Mouse (Mus musculus) midbrain, postnatal 0 days (tissue): ENCODE measurements around the gene Tubgcp2. TPM values are rescaled to one million over a fixed set of nuclear protein-coding genes. Genes with fewer than 3 reads are reported as not detected.
A peak's percentile ranks its signal among the peaks of the same experiment; 100 is the strongest.

Experiments
- ATAC-seq: fragments of 200-750 bp; cut with Nextera tagmentation; 2 replicates; pipeline ENCODE4 v1.8.0; 2017; ENCODE audit warnings: moderate number of reproducible peaks, mild to moderate bottlenecking, moderate TSS enrichment, moderate library complexity; ENCODE audit not compliant: low FRiP score
- DNase-seq: peaks from one replicate; pipeline ENCODE4 v3.0.0-alpha.2; 2015; ENCODE audit warnings: low spot score
- H3K27ac ChIP-seq: fragments of 300-500 bp; sonication (generic); 2 replicates; pipeline ENCODE4 v1.5.1; 2014; ENCODE audit warnings: low read depth, mild to moderate bottlenecking, low read length, mixed read lengths
- H3K27me3 ChIP-seq: fragments of 300-500 bp; sonication (generic); 2 replicates; pipeline ENCODE4 v1.6.1; 2014; ENCODE audit warnings: low read length, control low read depth, mixed read lengths; ENCODE audit not compliant: insufficient read depth
- H3K36me3 ChIP-seq: fragments of 300-500 bp; sonication (generic); 2 replicates; pipeline ENCODE4 v1.6.1; 2014; ENCODE audit warnings: low read length, control low read depth, mixed read lengths; ENCODE audit not compliant: insufficient read depth
- H3K4me1 ChIP-seq: fragments of 300-500 bp; sonication (generic); 2 replicates; pipeline ENCODE4 v1.6.1; 2014; ENCODE audit warnings: mild to moderate bottlenecking, control low read depth, antibody characterized with exemption, low read length, mixed read lengths; ENCODE audit not compliant: insufficient read depth
- H3K4me2 ChIP-seq: fragments of 300-500 bp; sonication (generic); 2 replicates; pipeline ENCODE4 v1.6.1; 2014; ENCODE audit warnings: low read depth, mild to moderate bottlenecking, low read length, mixed read lengths; ENCODE audit not compliant: poor library complexity, severe bottlenecking
- H3K4me3 ChIP-seq: fragments of 300-500 bp; sonication (generic); 2 replicates; pipeline ENCODE4 v1.5.1; 2014; ENCODE audit warnings: low read depth, mild to moderate bottlenecking, low read length, moderate library complexity
- H3K9ac ChIP-seq: fragments of 300-500 bp; sonication (generic); replicated peaks from 2 replicates; pipeline ENCODE4 v1.6.1; 2014; ENCODE audit warnings: mild to moderate bottlenecking, low read length, moderate library complexity, mixed read lengths; ENCODE audit not compliant: poor library complexity, severe bottlenecking
- H3K9me3 ChIP-seq: fragments of 300-500 bp; sonication (generic); 2 replicates; pipeline ENCODE4 v1.6.1; 2016; ENCODE audit warnings: low read length, control low read depth
- CTCF ChIP-seq: IDR thresholded peaks from 2 replicates; pipeline ENCODE4 v1.5.1; 2016; ENCODE audit warnings: antibody characterized with exemption, mild to moderate bottlenecking
- WGBS: fragments of 180-500 bp; shearing (Covaris S2); extraction: QIAGEN DNeasy Blood & Tissue Kit; methylation state at CpG from one replicate; pipeline ENCODE4 v1.1.7; 2014; 5-methylcytosine and 5-hydroxymethylcytosine counted together
- polyA plus RNA-seq: library from polyadenylated mRNA; unstranded; fragments of >200 nt; fragmentation: Nextera tagmentation; extraction: Ambion mirVana; gene quantifications from 2 replicates; pipeline ENCODE4 v1.2.1, GENCODE M21; 2015
- total RNA-seq: library from RNA; depleted of rRNA; stranded (reverse); fragments of >200 nt; gene quantifications from 2 replicates; pipeline ENCODE4 v1.2.3, GENCODE M21; 2014

Tubgcp2 gene
- total and polyA plus RNA-seq, 2 experiments from 2014 or later = 61.6 to 66.9 TPM

DNA sequence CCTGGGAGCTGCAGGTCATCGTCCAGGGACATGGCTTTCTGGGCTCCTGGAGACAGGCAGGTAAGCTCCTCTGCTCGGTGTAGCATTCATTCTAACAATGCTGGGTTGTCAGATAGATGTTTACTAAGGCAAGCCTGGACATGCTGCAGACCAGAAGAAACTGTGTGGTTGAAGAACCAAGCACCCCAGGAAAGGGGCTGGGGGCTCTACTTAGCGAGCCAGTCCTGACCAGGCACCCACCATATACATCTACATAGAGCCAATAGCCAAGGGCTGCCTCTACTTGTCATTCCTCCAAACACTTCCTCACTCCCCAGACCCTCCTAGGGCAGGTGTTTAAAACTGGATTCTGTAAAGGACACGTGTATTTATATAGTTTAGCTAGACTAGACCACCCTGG lies 42.3 kb downstream of the Tubgcp2 start:
- no peak overlapping the region for H3K27ac ChIP-seq
- H3K4me1 ChIP-seq = no peaks in the 10 kb centered on the region
- WGBS = 85% methylated on average over 4 of the region's 4 CpGs
- no peak overlapping the region for H3K4me2 ChIP-seq
- no peak overlapping the region for H3K9ac ChIP-seq
- ATAC-seq (no peak), DNase-seq (no peak)
- no peaks in the 10 kb centered on the region for H3K9me3 ChIP-seq
- no peaks in the 10 kb centered on the region for H3K27me3 ChIP-seq
- peaks cover 29% of the 10 kb centered on the region for H3K36me3 ChIP-seq
- H3K4me3 ChIP-seq = no peak overlapping the region
- TF ChIP-seq CTCF = no peak

DNA sequence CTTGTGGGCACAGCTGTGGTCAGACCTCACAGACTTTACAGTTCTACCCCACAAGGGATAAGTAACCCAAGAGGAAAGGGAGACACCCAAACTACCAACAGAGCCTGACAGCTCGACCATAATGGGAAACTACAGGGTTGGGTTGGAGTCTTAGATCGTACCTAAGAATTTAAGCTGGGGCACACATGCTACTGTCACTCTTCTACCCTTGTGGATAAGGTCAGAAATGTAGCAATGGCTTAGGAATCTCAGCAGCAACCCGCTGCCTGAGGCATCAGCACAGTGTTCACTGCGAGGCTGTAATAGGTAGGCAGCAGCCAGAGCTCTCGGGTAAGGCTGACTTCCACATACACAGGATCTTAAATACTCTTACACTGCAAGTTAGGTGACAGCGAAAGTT lies 42.9 kb downstream of the Tubgcp2 start:
- no peak for ATAC-seq
- no peak overlapping the region for H3K27ac ChIP-seq
- no peaks in the 10 kb centered on the region for H3K27me3 ChIP-seq
- H3K4me3 ChIP-seq = no peak overlapping the region
- no peaks in the 10 kb centered on the region for H3K9me3 ChIP-seq
- TF ChIP-seq CTCF = no peak
- no peak for DNase-seq
- peaks cover 24% of the 10 kb centered on the region for H3K36me3 ChIP-seq
- H3K4me2 ChIP-seq = no peak overlapping the region
- 87% methylated on average over 6 of the region's 6 CpGs for WGBS
- H3K4me1 ChIP-seq = no peaks in the 10 kb centered on the region
- H3K9ac ChIP-seq = no peak overlapping the region

DNA sequence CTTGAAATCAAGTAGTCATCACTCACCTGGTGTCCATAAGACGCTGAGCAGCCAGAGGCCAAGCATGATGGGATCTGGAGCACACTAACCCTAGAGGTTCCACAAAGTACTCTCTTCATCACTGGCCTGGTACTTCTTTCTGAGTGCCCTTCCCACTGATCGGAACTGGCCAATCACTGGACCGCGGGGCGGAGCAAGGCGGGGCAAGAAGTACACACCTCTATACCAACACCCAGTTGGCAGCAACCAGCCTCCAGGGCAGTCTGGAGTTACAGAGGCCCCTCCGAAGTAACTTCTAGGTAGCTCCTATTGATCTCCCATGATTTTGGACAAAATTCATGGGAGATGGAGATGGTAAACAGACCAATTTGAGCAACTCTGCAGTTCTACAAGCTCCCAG lies 44.1 kb downstream of the Tubgcp2 start, which contains the start of gene Adam8:
TSS of gene Adam8 (minus strand) at position 157 of the 400 bp plus-strand sequence.
- Histone ChIP-seq H3K4me2 (no peak within 1 kb of the TSS), H3K9ac (no peak within 1 kb of the TSS), H3K27ac (no peak within 1 kb of the TSS), H3K9me3 (no peaks in the 10 kb centered on the region), H3K4me3 (no peak within 1 kb of the TSS), H3K36me3 (peaks cover 13% of the 10 kb centered on the region), H3K4me1 (no peaks in the 10 kb centered on the region), H3K27me3 (no peaks in the 10 kb centered on the region)
- no peak for TF ChIP-seq CTCF
- no peak for DNase-seq
- 35% methylated on average over 7 of the region's 7 CpGs for WGBS
- ATAC-seq = 0 out of 2 replicates have a peak, but pooled peaks have one; percentile 13

DNA sequence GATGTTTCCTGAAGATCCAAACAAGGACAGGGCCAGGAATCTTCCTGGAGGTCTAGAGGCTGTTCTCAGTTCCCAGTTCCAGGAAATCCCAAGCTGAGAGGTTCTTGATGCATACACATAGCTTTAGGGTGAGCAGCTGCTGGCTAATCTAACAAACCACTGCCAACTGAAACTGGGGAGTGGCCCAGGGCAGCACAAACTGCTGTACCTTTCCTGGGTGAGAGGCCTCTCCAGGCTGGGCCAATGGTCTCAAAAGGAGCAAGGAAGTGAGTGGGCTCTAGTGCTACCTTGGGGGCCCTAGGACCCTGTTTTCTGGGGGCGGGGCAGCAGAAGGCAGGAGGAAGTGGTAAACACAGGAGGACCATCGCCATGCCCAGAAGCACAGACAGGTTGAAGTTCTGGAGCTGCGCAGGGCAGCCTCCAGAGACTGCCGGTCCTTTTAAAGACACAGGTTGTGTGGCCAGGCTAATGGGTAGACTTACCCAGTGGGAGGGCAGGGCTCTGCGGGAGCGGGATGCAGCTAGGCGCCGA lies 45.5 kb downstream of the Tubgcp2 start:
- Histone ChIP-seq H3K4me3 (no peak overlapping the region), H3K4me2 (no peak overlapping the region), H3K27me3 (no peaks in the 10 kb centered on the region), H3K36me3 (peaks cover 4% of the 10 kb centered on the region; the same call in 1 of the 2 replicates), H3K4me1 (no peaks in the 10 kb centered on the region), H3K9me3 (no peaks in the 10 kb centered on the region), H3K27ac (no peak overlapping the region), H3K9ac (no peak overlapping the region)
- no peak for ATAC-seq
- TF ChIP-seq CTCF = no peak
- no peak for DNase-seq
- WGBS = 72% methylated on average over 8 of the region's 8 CpGs

DNA sequence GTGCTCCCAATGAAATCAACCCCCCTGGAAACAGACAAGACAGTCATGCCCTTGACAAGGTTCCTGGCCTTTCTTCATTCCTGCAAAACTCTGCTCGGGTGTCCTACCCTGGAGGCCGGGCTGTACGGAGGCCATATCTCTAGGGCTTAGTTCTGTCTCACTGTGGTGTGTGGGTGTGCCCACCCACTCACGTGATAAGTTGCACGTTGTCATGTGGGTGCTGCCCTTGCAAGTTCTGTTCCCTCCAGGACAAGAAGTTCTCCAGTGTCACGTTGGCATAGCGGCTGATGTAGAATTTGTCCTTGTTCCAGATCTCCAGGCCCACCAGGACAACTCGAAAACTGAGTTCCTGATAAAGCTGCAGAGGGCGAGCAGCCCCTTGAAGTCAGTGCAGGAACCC lies 48.2 kb downstream of the Tubgcp2 start:
- Histone ChIP-seq H3K4me3 (no peak overlapping the region), H3K9ac (no peak overlapping the region), H3K4me1 (no peaks in the 10 kb centered on the region), H3K4me2 (no peak overlapping the region), H3K27ac (no peak overlapping the region), H3K36me3 (no peaks in the 10 kb centered on the region), H3K9me3 (no peaks in the 10 kb centered on the region), H3K27me3 (no peaks in the 10 kb centered on the region)
- no peak for DNase-seq
- TF ChIP-seq CTCF = no peak
- 90% methylated on average over 9 of the region's 9 CpGs for WGBS
- no peak for ATAC-seq

DNA sequence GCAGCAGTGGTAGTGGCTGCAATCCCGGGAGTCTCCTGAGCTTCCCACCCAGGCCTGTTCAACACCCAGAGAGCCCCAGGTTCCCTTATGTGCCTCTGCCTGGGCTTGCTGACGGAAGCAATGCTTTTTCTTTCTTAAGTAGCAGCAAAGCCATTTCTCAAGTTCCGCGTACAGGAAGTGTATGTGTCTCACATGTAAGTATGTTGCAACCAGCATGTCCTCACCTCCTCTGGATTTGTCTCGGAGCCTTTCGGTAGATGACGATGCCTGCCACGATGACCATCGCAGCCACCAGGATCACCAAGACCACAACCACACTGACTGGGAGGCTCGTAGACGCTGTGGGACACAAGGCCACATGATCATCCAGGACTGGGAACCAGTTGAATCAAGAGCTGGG lies 52.0 kb downstream of the Tubgcp2 start:
- 95% methylated on average over 11 of the region's 11 CpGs for WGBS

More for the DNA sequence above, 52.0 kb downstream of the Tubgcp2 start:
- no peak for TF ChIP-seq CTCF
- DNase-seq = no peak
- Histone ChIP-seq H3K4me2 (no peak overlapping the region), H3K9me3 (no peaks in the 10 kb centered on the region), H3K9ac (no peak overlapping the region), H3K4me1 (no peaks in the 10 kb centered on the region), H3K4me3 (no peak overlapping the region), H3K36me3 (no peaks in the 10 kb centered on the region), H3K27ac (no peak overlapping the region), H3K27me3 (no peaks in the 10 kb centered on the region)
- no peak for ATAC-seq
